In the genomic region with DNA sequence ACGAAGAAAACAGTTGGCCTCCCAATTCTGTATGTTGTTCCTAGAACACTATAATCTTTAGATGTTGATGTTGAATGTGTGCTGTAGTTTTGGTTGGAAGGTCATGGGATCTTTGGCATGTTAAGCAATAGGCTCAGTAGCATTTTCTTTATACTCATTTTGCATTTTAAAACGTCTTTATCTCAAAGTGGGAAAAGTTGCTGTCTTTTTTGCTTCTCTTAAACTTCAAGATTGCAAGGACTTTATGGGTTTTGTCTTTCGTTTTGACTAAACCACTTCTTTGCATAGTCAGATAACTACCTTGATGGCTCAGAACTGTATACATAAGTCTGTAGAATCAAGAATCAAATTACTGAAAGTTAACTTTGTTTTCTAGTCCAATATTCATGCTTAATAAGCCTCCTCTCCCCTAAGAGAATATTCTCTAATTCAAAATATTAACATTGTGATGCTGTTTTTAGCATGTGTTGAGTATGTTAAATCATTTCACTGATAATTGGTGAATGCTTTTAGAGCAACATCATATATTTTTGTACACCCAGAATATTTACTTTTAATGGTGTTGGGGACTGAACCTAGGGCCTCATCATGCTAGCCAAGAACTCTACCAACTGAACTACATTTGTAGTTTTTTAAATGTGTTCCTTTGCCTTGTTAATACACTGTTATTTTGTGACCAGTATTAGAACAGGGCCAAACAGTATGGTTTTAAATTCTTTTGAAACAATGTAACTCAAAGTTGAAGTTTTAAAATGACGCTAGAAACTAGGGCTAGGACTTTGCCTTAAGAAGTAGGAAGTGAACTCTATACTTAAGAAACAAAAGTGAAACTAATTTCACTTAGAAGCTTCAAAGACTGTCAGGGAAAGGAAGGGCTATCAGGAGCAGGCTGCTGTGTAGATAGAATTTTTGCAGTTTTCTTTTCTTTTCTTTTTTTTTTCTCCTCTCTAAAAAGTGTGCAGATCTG, we compare ENCODE assay signal across 7 mouse cellular contexts. TPM values are rescaled to one million over a fixed set of nuclear protein-coding genes. Genes with fewer than 3 reads are reported as not detected.
A peak's percentile ranks its signal among the peaks of the same experiment; 100 is the strongest.
DNase-seq lines count a peak whose midpoint lies in the region; ATAC-seq and TF ChIP-seq lines count a peak whose summit lies in the region.

No protein-coding gene starts in this region.

- peak overlapping the region; percentile 66 for H3K27ac ChIP-seq in macrophage

- no peaks in the 10 kb centered on the region for H3K9me3 ChIP-seq in G1E (replicated peaks)

- H3K4me3 ChIP-seq in G1E (ENCODE audit: low read depth, low read length): peak overlapping the region; percentile 90; the same call in 1 of the 2 replicates
- peak overlapping the region; percentile 87 for H3K4me3 ChIP-seq in macrophage (ENCODE audit: inconsistent target)

- DNase-seq in A20 (ENCODE audit: low read depth, low spot score) (peak; percentile 70), G1E (ENCODE audit: low spot score) (peak; percentile 37)
- no peak for DNase-seq in embryo, embryonic 9.5 days (ENCODE audit: extremely low spot score)
- no peak for DNase-seq in natural killer cell, adult 2 months (ENCODE audit: low spot score in 2 of 2)
- DNase-seq in urinary bladder, postnatal 14 days (ENCODE audit: low spot score): no peak

- H3K4me1 ChIP-seq in G1E (ENCODE audit: insufficient read depth, low read depth, low read length): peaks cover 38% of the 10 kb centered on the region

- no peak for TF ChIP-seq CTCF in G1E (IDR thresholded peaks at IDR 0.05; ENCODE audit: low read depth, low read length)

- H3K79me2 ChIP-seq in macrophage (ENCODE audit: inconsistent target): peaks cover 67% of the 10 kb centered on the region

- ATAC-seq in G1E (ENCODE audit: extremely low read depth, insufficient number of reproducible peaks, low FRiP score, poor library complexity, severe bottlenecking): peak; percentile 55; the same call in 1 of the 2 replicates
- ATAC-seq in hematopoietic stem cell, adult 5-6 weeks (replicated peaks in 1 of 2; ENCODE audit: insufficient read depth in 1 of 2, low FRiP score in 2 of 2, low TSS enrichment in 1 of 2, low read depth in 1 of 2, poor library complexity in 2 of 2, severe bottlenecking in 2 of 2): peak; percentile 63 to 74

- peaks cover 15% of the 10 kb centered on the region for H3K36me3 ChIP-seq in G1E (replicated peaks)
- H3K36me3 ChIP-seq in macrophage (ENCODE audit: inconsistent target): no peaks in the 10 kb centered on the region

- WGBS in macrophage (ENCODE audit: missing documents): 3% methylated on average over 3 of the region's 4 CpGs

- H3K27me3 ChIP-seq in G1E (ENCODE audit: insufficient read depth, low read length): no peaks in the 10 kb centered on the region; the same call in 1 of the 2 replicates

RNA-seq across cellular contexts. Expression of a gene that starts 2.2 kb away (rescaled TPM):
- 71.8 and 85.6 TPM in 2 replicates for total RNA-seq in G1E (2014; fragmentation: Nextera tagmentation)
- total RNA-seq in G1E (2017): 58.0 and 64.2 TPM in 2 replicates
- polyA plus RNA-seq in G1E (2012): 35.0 and 45.0 TPM in 2 replicates
- total RNA-seq in hematopoietic stem cell, adult 5-6 weeks (2017): 89.2 and 104 TPM in 2 replicates
- 100 to 1,000 TPM in 18 of 26 experiments, 10 to 100 TPM in 8; 79.1 to 363 (median 154) TPM for total RNA-seq in macrophage (2018; cell fraction: chromatin; rRNA removed)
- total RNA-seq in macrophage (2018; cell fraction: cytosol; rRNA removed): 100 to 1,000 TPM in 14 of 26 experiments, 10 to 100 TPM in 12; 75.8 to 205 (median 135) TPM
- total RNA-seq in macrophage (2018; cell fraction: nucleus; rRNA removed): 100 to 1,000 TPM in 15 of 26 experiments, 10 to 100 TPM in 11; 69.7 to 305 (median 192) TPM
- polyA plus RNA-seq in macrophage (2018): 50.5 to 69.4 TPM (median 59.3 TPM) in 3 replicates

Comparison
In these comparisons a context has a peak if more than half of its experiments do, and no peak if none do; other contexts are left out.
1. DNase-seq: peak in A20 (single experiment) and G1E (single experiment); none in embryo, embryonic 9.5 days (single experiment), natural killer cell, adult 2 months (0 of 2) and urinary bladder, postnatal 14 days (single experiment).